Mouse (Mus musculus): ENCODE measurements around the gene Nos1ap. TPM values are rescaled to one million over a fixed set of nuclear protein-coding genes. Genes with fewer than 3 reads are reported as not detected.

Gene Nos1ap
- polyA plus RNA-seq, 1 experiment from 2014 or later, result 6.0 TPM

DNA sequence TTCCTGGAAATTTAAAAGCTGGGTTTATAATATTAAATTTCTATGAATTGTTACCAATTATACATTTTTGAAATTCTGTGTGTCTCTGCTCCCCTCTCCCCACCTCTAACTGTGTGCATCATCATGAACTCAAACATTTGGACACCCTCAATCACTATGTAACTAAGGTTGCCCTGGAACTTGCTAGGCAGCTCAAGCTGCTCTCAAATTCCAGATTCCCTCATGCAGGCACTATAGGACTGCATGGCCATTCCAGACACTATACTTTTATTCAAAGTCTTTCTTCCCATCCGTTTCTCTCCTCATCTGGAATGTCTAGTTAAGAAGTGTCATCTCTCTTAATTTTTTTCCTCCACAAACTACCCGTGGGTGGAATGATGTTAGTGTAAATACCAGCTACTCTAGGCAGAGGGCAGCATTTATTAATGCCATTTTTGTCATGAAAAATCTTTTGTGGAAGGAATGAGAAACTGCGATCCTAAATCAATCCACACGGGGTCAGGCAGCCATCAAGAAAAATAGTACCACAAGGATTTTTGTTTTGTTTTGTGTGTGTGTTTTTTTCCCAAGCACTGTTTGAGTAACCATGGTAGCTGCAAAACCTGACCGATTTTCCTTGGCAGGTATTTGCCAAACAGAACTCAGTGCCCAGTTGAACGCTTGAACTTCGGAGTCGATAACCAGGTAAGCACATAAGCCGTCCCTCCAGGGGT, 297.3 kb downstream of the Nos1ap start:
- 37% methylated on average over 9 of the region's 9 CpGs for WGBS (ENCODE audit: insufficient replicate concordance)
- no peak overlapping the region for H3K27ac ChIP-seq (ENCODE audit: low read depth)
- no peaks in the 10 kb centered on the region for H3K36me3 ChIP-seq (replicated peaks; ENCODE audit: insufficient read depth, low read length)
- TF ChIP-seq CTCF (IDR thresholded peaks at IDR 0.05; ENCODE audit: low read depth) (peak; percentile 76), EP300 (IDR thresholded peaks at IDR 0.05; ENCODE audit: low read depth) (no peak; the same call in 1 of the 2 replicates)
- H3K27me3 ChIP-seq (ENCODE audit: insufficient read depth, low read length), result no peaks in the 10 kb centered on the region
- no peaks in the 10 kb centered on the region; the same call in 1 of the 2 replicates for H3K9me3 ChIP-seq (ENCODE audit: low read length)
- peak; percentile 94 for ATAC-seq
- H3K4me3 ChIP-seq (ENCODE audit: low read depth, low read length), result no peak overlapping the region
- no peak overlapping the region for H3K4me2 ChIP-seq (ENCODE audit: low read depth, low read length)
- peak; percentile 36 for DNase-seq
- H3K9ac ChIP-seq (replicated peaks), result no peak overlapping the region
- H3K4me1 ChIP-seq (ENCODE audit: insufficient read depth), result no peaks in the 10 kb centered on the region

DNA sequence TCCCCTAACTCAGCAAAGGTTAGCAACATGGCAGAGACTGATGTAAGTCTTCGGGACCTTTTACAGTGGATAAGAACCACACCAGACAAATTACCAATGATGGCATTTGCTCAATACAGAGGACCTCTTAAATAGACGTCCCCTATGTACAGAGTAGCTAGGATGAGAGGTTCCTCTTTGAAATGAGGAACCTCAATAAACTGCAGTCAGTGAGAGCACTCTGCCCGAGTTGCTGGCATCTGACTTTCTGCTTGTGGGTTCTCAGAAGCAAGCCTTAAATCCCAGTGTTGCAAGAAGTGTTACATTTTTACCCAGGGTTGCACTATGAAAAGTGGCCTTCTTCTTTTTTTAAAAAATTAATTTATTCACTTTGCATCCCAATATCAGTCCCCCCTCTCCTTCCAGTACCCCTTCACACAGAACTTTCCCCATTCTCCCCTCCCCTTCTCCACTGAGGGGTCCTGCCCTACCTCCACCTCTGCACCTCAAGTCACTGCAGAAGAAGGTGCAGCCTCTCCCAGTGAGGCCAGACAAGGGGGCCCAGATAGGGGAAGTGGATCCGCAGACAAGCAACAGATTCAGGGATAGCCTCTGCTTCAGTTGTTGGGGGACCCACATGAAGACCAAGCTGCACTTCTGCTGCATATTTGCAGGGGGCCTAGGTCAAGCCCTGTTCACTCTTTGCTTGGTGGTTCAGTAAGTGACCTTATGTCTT, 307.1 kb downstream of the Nos1ap start:
- no peaks in the 10 kb centered on the region for H3K36me3 ChIP-seq (replicated peaks; ENCODE audit: insufficient read depth, low read length)
- peak overlapping the region; percentile 55; the same call in 1 of the 2 replicates for H3K27ac ChIP-seq (ENCODE audit: low read depth)
- ATAC-seq (peak; percentile 66), DNase-seq (no peak)
- H3K27me3 ChIP-seq (ENCODE audit: insufficient read depth, low read length), result no peaks in the 10 kb centered on the region
- no peak overlapping the region for H3K4me2 ChIP-seq (ENCODE audit: low read depth, low read length)
- H3K4me3 ChIP-seq (ENCODE audit: low read depth, low read length), result no peak overlapping the region
- H3K4me1 ChIP-seq (ENCODE audit: insufficient read depth), result peaks cover 2% of the 10 kb centered on the region; the same call in 1 of the 2 replicates
- H3K9ac ChIP-seq (replicated peaks), result no peak overlapping the region
- H3K9me3 ChIP-seq (ENCODE audit: low read length), result no peaks in the 10 kb centered on the region
- WGBS (ENCODE audit: insufficient replicate concordance), result 32% methylated on average over 4 of the region's 4 CpGs
- TF ChIP-seq EP300 (IDR thresholded peaks at IDR 0.05; ENCODE audit: low read depth), result no peak
- no peak for TF ChIP-seq CTCF (IDR thresholded peaks at IDR 0.05; ENCODE audit: low read depth)

DNA sequence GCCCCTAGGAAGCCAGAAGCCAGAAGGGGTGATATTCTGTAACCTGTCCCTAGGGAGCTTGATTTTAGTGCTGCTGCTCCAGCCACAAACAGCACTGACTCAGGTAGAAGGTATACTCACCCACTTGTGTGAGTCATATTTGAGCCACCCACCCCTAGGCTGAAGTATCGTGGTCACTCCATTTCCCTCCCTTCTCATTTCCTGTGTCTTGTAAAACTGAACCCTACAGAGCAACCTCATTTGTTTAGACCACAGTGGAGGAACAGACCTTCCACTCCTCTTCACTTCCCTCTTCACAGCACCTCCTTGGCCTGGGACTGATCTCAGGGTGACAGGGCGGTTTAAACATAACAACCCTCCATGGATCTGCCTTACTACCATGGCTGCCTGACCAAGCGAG, 312.6 kb downstream of the Nos1ap start, which contains the start of gene Sh2d1b1:
TSS of gene Sh2d1b1 (plus strand) at position 305 of the 400 bp plus-strand sequence.
- H3K9ac ChIP-seq (replicated peaks), result no peak within 1 kb of the TSS
- H3K27ac ChIP-seq (ENCODE audit: low read depth), result no peak within 1 kb of the TSS
- no peaks in the 10 kb centered on the region for H3K36me3 ChIP-seq (replicated peaks; ENCODE audit: insufficient read depth, low read length)
- ATAC-seq (no peak), DNase-seq (no peak)
- no peak within 1 kb of the TSS for H3K4me2 ChIP-seq (ENCODE audit: low read depth, low read length)
- no peaks in the 10 kb centered on the region for H3K9me3 ChIP-seq (ENCODE audit: low read length)
- H3K4me3 ChIP-seq (ENCODE audit: low read depth, low read length), result no peak within 1 kb of the TSS
- H3K4me1 ChIP-seq (ENCODE audit: insufficient read depth), result no peaks in the 10 kb centered on the region
- WGBS (ENCODE audit: insufficient replicate concordance), result 63% methylated on average over 2 of the region's 3 CpGs
- TF ChIP-seq CTCF (IDR thresholded peaks at IDR 0.05; ENCODE audit: low read depth), result no peak
- TF ChIP-seq EP300 (IDR thresholded peaks at IDR 0.05; ENCODE audit: low read depth), result no peak
- no peaks in the 10 kb centered on the region for H3K27me3 ChIP-seq (ENCODE audit: insufficient read depth, low read length)

DNA sequence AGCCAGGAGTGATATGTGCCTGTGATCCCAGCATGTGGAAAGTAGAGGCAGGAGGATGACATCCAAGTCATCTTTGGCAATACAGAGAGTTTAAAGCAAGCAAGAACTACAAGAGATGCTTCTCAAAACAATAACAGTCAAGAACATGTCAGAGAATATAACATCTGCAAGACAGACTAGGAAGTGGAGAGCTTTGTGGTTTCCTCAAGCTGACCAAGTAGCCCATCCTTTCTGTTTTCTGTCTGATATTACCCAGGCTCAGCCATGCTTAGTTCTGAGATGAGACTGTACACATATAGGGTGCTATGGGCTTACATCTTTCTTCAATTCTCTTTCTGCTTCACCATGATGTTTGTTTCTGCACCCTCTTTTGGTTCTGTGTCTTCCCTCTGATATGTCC, 316.4 kb downstream of the Nos1ap start:
- Histone ChIP-seq H3K4me2 (ENCODE audit: low read depth, low read length) (no peak overlapping the region), H3K9me3 (ENCODE audit: low read length) (no peaks in the 10 kb centered on the region), H3K4me1 (ENCODE audit: insufficient read depth) (no peaks in the 10 kb centered on the region), H3K9ac (replicated peaks) (no peak overlapping the region), H3K4me3 (ENCODE audit: low read depth, low read length) (no peak overlapping the region), H3K27ac (ENCODE audit: low read depth) (no peak overlapping the region), H3K27me3 (ENCODE audit: insufficient read depth, low read length) (no peaks in the 10 kb centered on the region), H3K36me3 (replicated peaks; ENCODE audit: insufficient read depth, low read length) (no peaks in the 10 kb centered on the region)
- ATAC-seq (no peak), DNase-seq (no peak)
- TF ChIP-seq CTCF (IDR thresholded peaks at IDR 0.05; ENCODE audit: low read depth), result no peak
- no peak for TF ChIP-seq EP300 (IDR thresholded peaks at IDR 0.05; ENCODE audit: low read depth)

DNA sequence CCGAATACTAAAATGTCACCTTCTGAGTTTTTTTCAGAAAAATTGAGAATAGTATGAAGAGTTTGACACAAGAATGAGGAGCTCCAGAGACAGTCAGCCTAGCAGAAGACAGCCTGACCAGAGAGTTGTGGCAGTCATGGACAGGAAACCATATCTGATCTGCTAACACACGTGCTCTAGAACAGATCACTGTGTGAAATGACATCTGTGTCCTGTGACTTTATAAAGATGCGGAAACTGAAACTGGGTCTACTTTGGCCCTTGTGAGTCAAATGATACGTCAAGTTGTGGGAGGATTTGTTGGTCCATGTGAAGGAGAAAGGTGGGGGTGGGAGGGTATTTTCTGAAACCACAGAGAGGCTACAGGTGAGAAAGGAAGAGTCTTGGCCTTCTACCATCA, 319.0 kb downstream of the Nos1ap start:
- WGBS (ENCODE audit: insufficient replicate concordance), result 58% methylated on average over 4 of the region's 4 CpGs

DNA sequence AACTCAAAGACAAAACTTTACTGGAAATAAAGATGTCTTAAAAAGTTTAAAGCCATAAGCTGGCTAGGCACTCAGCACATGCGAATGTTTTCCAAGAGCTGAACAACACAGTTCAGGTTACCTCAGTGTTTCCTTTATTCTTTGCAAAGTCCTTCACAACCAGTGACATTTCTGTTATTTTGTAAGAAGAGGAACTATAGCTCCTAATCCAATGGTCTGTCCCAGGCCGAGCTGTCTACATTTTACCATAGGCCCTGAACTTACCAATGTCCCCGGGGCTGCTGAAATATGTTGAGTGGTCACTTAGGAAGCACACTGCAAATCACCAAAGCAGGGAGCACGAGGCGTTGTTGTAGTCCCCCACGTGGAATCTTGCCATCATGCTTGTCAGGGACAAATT, 319.4 kb downstream of the Nos1ap start:
- H3K9ac ChIP-seq (replicated peaks), result no peak overlapping the region
- no peak overlapping the region for H3K4me3 ChIP-seq (ENCODE audit: low read depth, low read length)
- H3K4me2 ChIP-seq (ENCODE audit: low read depth, low read length), result no peak overlapping the region
- peaks cover 5% of the 10 kb centered on the region; the same call in 1 of the 2 replicates for H3K9me3 ChIP-seq (ENCODE audit: low read length)
- H3K27ac ChIP-seq (ENCODE audit: low read depth), result no peak overlapping the region
- H3K4me1 ChIP-seq (ENCODE audit: insufficient read depth), result no peaks in the 10 kb centered on the region
- TF ChIP-seq EP300 (IDR thresholded peaks at IDR 0.05; ENCODE audit: low read depth) (no peak), CTCF (IDR thresholded peaks at IDR 0.05; ENCODE audit: low read depth) (no peak)
- ATAC-seq (no peak), DNase-seq (no peak)
- WGBS (ENCODE audit: insufficient replicate concordance), result 63% methylated on average over 6 of the region's 6 CpGs
- no peaks in the 10 kb centered on the region for H3K27me3 ChIP-seq (ENCODE audit: insufficient read depth, low read length)
- no peaks in the 10 kb centered on the region for H3K36me3 ChIP-seq (replicated peaks; ENCODE audit: insufficient read depth, low read length)

More for the DNA sequence above, 319.0 kb downstream of the Nos1ap start:
- peaks cover 5% of the 10 kb centered on the region; the same call in 1 of the 2 replicates for H3K9me3 ChIP-seq (ENCODE audit: low read length)
- no peak overlapping the region for H3K27ac ChIP-seq (ENCODE audit: low read depth)
- no peak for DNase-seq
- no peaks in the 10 kb centered on the region for H3K27me3 ChIP-seq (ENCODE audit: insufficient read depth, low read length)
- no peaks in the 10 kb centered on the region for H3K4me1 ChIP-seq (ENCODE audit: insufficient read depth)
- no peak overlapping the region for H3K4me2 ChIP-seq (ENCODE audit: low read depth, low read length)
- no peak overlapping the region for H3K9ac ChIP-seq (replicated peaks)
- no peak overlapping the region for H3K4me3 ChIP-seq (ENCODE audit: low read depth, low read length)
- no peak for ATAC-seq
- TF ChIP-seq EP300 (IDR thresholded peaks at IDR 0.05; ENCODE audit: low read depth), result no peak
- no peak for TF ChIP-seq CTCF (IDR thresholded peaks at IDR 0.05; ENCODE audit: low read depth)
- no peaks in the 10 kb centered on the region for H3K36me3 ChIP-seq (replicated peaks; ENCODE audit: insufficient read depth, low read length)

All from liver, postnatal 0 days (tissue).